Mouse (Mus musculus) right cerebral cortex, postnatal 14 days (tissue): ENCODE results near the gene Gpr4.

ENCODE experiments used
- DNase-seq: peaks from one replicate; pipeline ENCODE4 v3.0.0; 2022

Gene Gpr4

GRCm38 (mm10) chr7:19196676-19197075 is 15.7 kb upstream of the Gpr4 start:
- DNase-seq: peak; percentile 43

GRCm38 (mm10) chr7:19197985-19198384 is 14.4 kb upstream of the Gpr4 start:
- DNase-seq: peak; percentile 40

- peak; percentile 18 for DNase-seq
Measured at GRCm38 (mm10) chr7:19201660-19202059, 10.7 kb upstream of the Gpr4 start.

GRCm38 (mm10) chr7:19202065-19202850 is 10.1 kb upstream of the Gpr4 start:
- no peak for DNase-seq

GRCm38 (mm10) chr7:19208201-19208910 is 4.0 kb upstream of the Gpr4 start:
- no peak for DNase-seq

GRCm38 (mm10) chr7:19208944-19209472 is 3.3 kb upstream of the Gpr4 start:
- peak; percentile 62 for DNase-seq

- no peak for DNase-seq
Measured at GRCm38 (mm10) chr7:19209494-19209893, 2.8 kb upstream of the Gpr4 start.

GRCm38 (mm10) chr7:19210010-19210409 is 2.3 kb upstream of the Gpr4 start:
- no peak for DNase-seq

GRCm38 (mm10) chr7:19211041-19211675 is 1.2 kb upstream of the Gpr4 start:
- no peak for DNase-seq

GRCm38 (mm10) chr7:19213385-19213784 is 1.0 kb downstream of the Gpr4 start:
- DNase-seq: no peak

GRCm38 (mm10) chr7:19214369-19214768 is 2.0 kb downstream of the Gpr4 start:
- DNase-seq: no peak

GRCm38 (mm10) chr7:19214940-19215339 is 2.6 kb downstream of the Gpr4 start:
- no peak for DNase-seq

GRCm38 (mm10) chr7:19217492-19217891 is 5.2 kb downstream of the Gpr4 start:
- DNase-seq: no peak

- no peak for DNase-seq
Measured at GRCm38 (mm10) chr7:19217944-19218343, 5.6 kb downstream of the Gpr4 start.

- DNase-seq: no peak
Measured at GRCm38 (mm10) chr7:19220061-19220460, 7.7 kb downstream of the Gpr4 start.

GRCm38 (mm10) chr7:19222189-19222588 is 9.9 kb downstream of the Gpr4 start:
- no peak for DNase-seq

- DNase-seq: no peak
Measured at GRCm38 (mm10) chr7:19222875-19223274, 10.5 kb downstream of the Gpr4 start.

- DNase-seq: no peak
Measured at GRCm38 (mm10) chr7:19224933-19225332, 12.6 kb downstream of the Gpr4 start.

GRCm38 (mm10) chr7:19226817-19227797 is 14.8 kb downstream of the Gpr4 start:
- DNase-seq: peak; percentile 54

GRCm38 (mm10) chr7:19227883-19228792 is 15.8 kb downstream of the Gpr4 start, which contains the start of gene Opa3:
Gene Opa3, plus strand, starts transcription at chr7:19228334.
- DNase-seq: peak; percentile 100

- DNase-seq: no peak
Measured at GRCm38 (mm10) chr7:19228793-19229148, 16.4 kb downstream of the Gpr4 start.
